Mouse (Mus musculus) ES-CJ7 (cell line): ENCODE results near the gene Nhej1.

ENCODE experiments used
- DNase-seq: peaks from one replicate; pipeline ENCODE4 v3.0.0; 2011; ENCODE audit warnings: low read depth, low spot score

Nhej1 gene

GRCm38 (mm10) chr1:74936221-74936830 is 188.7 kb downstream of the Nhej1 start:
- DNase-seq: no peak

GRCm38 (mm10) chr1:74935402-74935801 is 189.6 kb downstream of the Nhej1 start, which contains the start of gene Cfap65:
Cfap65 (minus strand) TSS chr1:74935599.
- DNase-seq: peak; percentile 84

- DNase-seq: no peak
These were observed 197.2 kb downstream of the Nhej1 start for GRCm38 (mm10) chr1:74927621-74928296.

- peak; percentile 44 for DNase-seq
These were observed 198.3 kb downstream of the Nhej1 start for GRCm38 (mm10) chr1:74926721-74927120.

GRCm38 (mm10) chr1:74924464-74924863 is 200.5 kb downstream of the Nhej1 start:
- no peak for DNase-seq
